Mouse (Mus musculus) limb, embryonic 11.5 days (tissue): ENCODE measurements at regions not wholly inside any gene's neighbourhood (a gene's known extent, or its start where the extent isn't known, plus 50 kb on each side); places are given as distances from the start of the nearest gene placed in this dataset.

ENCODE experiments used
- ATAC-seq: fragments of 200-750 bp; cut with Nextera tagmentation; 2 replicates; pipeline ENCODE4 v1.8.0; 2017; ENCODE audit warnings: low read depth; ENCODE audit not compliant: insufficient number of reproducible peaks, low FRiP score, low TSS enrichment
- DNase-seq: peaks from one replicate; pipeline ENCODE4 v3.0.0-alpha.2; 2015; ENCODE audit warnings: low spot score
- H3K27ac ChIP-seq: fragments of 300-500 bp; sonication (generic); replicated peaks from 2 replicates; pipeline ENCODE4 v1.5.1; 2014; ENCODE audit warnings: low read depth, mild to moderate bottlenecking, low read length
- H3K27me3 ChIP-seq: fragments of 300-500 bp; sonication (generic); 2 replicates; pipeline ENCODE4 v1.6.1; 2014; ENCODE audit warnings: mild to moderate bottlenecking, low read length, mixed read lengths; ENCODE audit not compliant: control insufficient read depth, insufficient read depth
- H3K36me3 ChIP-seq: fragments of 300-500 bp; sonication (generic); 2 replicates; pipeline ENCODE4 v1.6.1; 2014; ENCODE audit warnings: mild to moderate bottlenecking, low read length, moderate library complexity, mixed read lengths; ENCODE audit not compliant: control insufficient read depth, insufficient read depth
- H3K4me1 ChIP-seq: fragments of 300-500 bp; sonication (generic); 2 replicates; pipeline ENCODE4 v1.6.1; 2014; ENCODE audit warnings: low read length, mixed read lengths; ENCODE audit not compliant: control insufficient read depth, insufficient read depth
- H3K4me2 ChIP-seq: fragments of 300-500 bp; sonication (generic); 2 replicates; pipeline ENCODE4 v1.6.1; 2014; ENCODE audit warnings: low read depth, mild to moderate bottlenecking, moderate library complexity; ENCODE audit not compliant: severe bottlenecking
- H3K4me3 ChIP-seq: fragments of 300-500 bp; sonication (generic); 2 replicates; pipeline ENCODE4 v1.5.1; 2014; ENCODE audit warnings: low read depth, low read length
- H3K9ac ChIP-seq: fragments of 300-500 bp; sonication (generic); 2 replicates; pipeline ENCODE4 v1.6.1; 2014; ENCODE audit warnings: mild to moderate bottlenecking, low read length
- H3K9me3 ChIP-seq: fragments of 300-500 bp; sonication (generic); 2 replicates; pipeline ENCODE4 v1.6.1; 2016; ENCODE audit warnings: low read length; ENCODE audit not compliant: control insufficient read depth
- WGBS: fragments of 180-500 bp; shearing (Covaris S2); extraction: QIAGEN DNeasy Blood & Tissue Kit; methylation state at CpG from one replicate; pipeline ENCODE4 v1.1.7; 2014; 5-methylcytosine and 5-hydroxymethylcytosine counted together

GRCm38 (mm10) chr10:37625972-37626757, 487.4 kb upstream of the Marcks start:
- Histone ChIP-seq H3K4me1 (no peaks in the 10 kb centered on the region), H3K36me3 (no peaks in the 10 kb centered on the region), H3K27me3 (no peaks in the 10 kb centered on the region), H3K4me3 (no peak overlapping the region), H3K9me3 (no peaks in the 10 kb centered on the region), H3K27ac (no peak overlapping the region), H3K9ac (no peak overlapping the region), H3K4me2 (no peak overlapping the region)
- WGBS = 9% methylated on average over 1 of the region's 1 CpGs
- no peak for ATAC-seq
- DNase-seq = no peak

GRCm38 (mm10) chr10:37623041-37623440, 484.3 kb upstream of the Marcks start:
- no peak for ATAC-seq
- Histone ChIP-seq H3K36me3 (no peaks in the 10 kb centered on the region), H3K9me3 (no peaks in the 10 kb centered on the region), H3K4me2 (no peak overlapping the region), H3K4me1 (no peaks in the 10 kb centered on the region), H3K27ac (no peak overlapping the region), H3K27me3 (no peaks in the 10 kb centered on the region), H3K4me3 (no peak overlapping the region), H3K9ac (no peak overlapping the region)
- no peak for DNase-seq

- no peak overlapping the region for H3K27ac ChIP-seq
- H3K4me3 ChIP-seq = no peak overlapping the region
- DNase-seq (no peak), ATAC-seq (no peak)
- no peaks in the 10 kb centered on the region for H3K36me3 ChIP-seq
- H3K27me3 ChIP-seq = no peaks in the 10 kb centered on the region
- no peak overlapping the region for H3K4me2 ChIP-seq
- no peaks in the 10 kb centered on the region for H3K9me3 ChIP-seq
- 63% methylated on average over 1 of the region's 1 CpGs for WGBS
- peaks cover 6% of the 10 kb centered on the region for H3K4me1 ChIP-seq
- H3K9ac ChIP-seq = no peak overlapping the region
Measured at GRCm38 (mm10) chr10:37618606-37619005, 479.9 kb upstream of the Marcks start.

- Histone ChIP-seq H3K36me3 (no peaks in the 10 kb centered on the region), H3K9ac (no peak overlapping the region), H3K27ac (no peak overlapping the region), H3K4me2 (no peak overlapping the region), H3K9me3 (no peaks in the 10 kb centered on the region), H3K4me1 (peaks cover 6% of the 10 kb centered on the region), H3K27me3 (no peaks in the 10 kb centered on the region), H3K4me3 (no peak overlapping the region)
- ATAC-seq (no peak), DNase-seq (no peak)
- WGBS = 81% methylated on average over 7 of the region's 7 CpGs
Measured at GRCm38 (mm10) chr10:37617708-37618300, 479.1 kb upstream of the Marcks start.

GRCm38 (mm10) chr10:37615926-37616691, 477.4 kb upstream of the Marcks start:
- Histone ChIP-seq H3K27me3 (no peaks in the 10 kb centered on the region), H3K9ac (no peak overlapping the region), H3K27ac (peak overlapping the region; percentile 22; the same call in 1 of the 2 replicates), H3K36me3 (no peaks in the 10 kb centered on the region), H3K4me2 (no peak overlapping the region), H3K4me1 (peaks cover 6% of the 10 kb centered on the region), H3K4me3 (no peak overlapping the region), H3K9me3 (no peaks in the 10 kb centered on the region)
- no peak for ATAC-seq
- WGBS = 70% methylated on average over 4 of the region's 4 CpGs
- DNase-seq = no peak

- Histone ChIP-seq H3K4me2 (no peak overlapping the region), H3K4me3 (no peak overlapping the region), H3K9ac (no peak overlapping the region), H3K27ac (no peak overlapping the region), H3K27me3 (no peaks in the 10 kb centered on the region), H3K36me3 (no peaks in the 10 kb centered on the region), H3K4me1 (peaks cover 6% of the 10 kb centered on the region), H3K9me3 (no peaks in the 10 kb centered on the region)
- no peak for DNase-seq
- ATAC-seq = no peak
- 82% methylated on average over 1 of the region's 1 CpGs for WGBS
Measured at GRCm38 (mm10) chr10:37613936-37614335, 475.2 kb upstream of the Marcks start.

- H3K27me3 ChIP-seq = no peaks in the 10 kb centered on the region
- no peak for DNase-seq
- no peak overlapping the region for H3K4me2 ChIP-seq
- ATAC-seq = no peak
- no peaks in the 10 kb centered on the region for H3K36me3 ChIP-seq
- no peak overlapping the region for H3K4me3 ChIP-seq
- WGBS = 21% methylated on average over 1 of the region's 1 CpGs
- no peaks in the 10 kb centered on the region for H3K4me1 ChIP-seq
- peak overlapping the region; percentile 49; the same call in 1 of the 2 replicates for H3K27ac ChIP-seq
- H3K9me3 ChIP-seq = no peaks in the 10 kb centered on the region
- no peak overlapping the region for H3K9ac ChIP-seq
Measured at GRCm38 (mm10) chr10:37603529-37603928, 464.8 kb upstream of the Marcks start.

- DNase-seq (no peak), ATAC-seq (no peak)
- no peaks in the 10 kb centered on the region for H3K9me3 ChIP-seq
- H3K27ac ChIP-seq = no peak overlapping the region
- no peaks in the 10 kb centered on the region for H3K36me3 ChIP-seq
- no peaks in the 10 kb centered on the region for H3K27me3 ChIP-seq
- H3K9ac ChIP-seq = no peak overlapping the region
- 64% methylated on average over 2 of the region's 2 CpGs for WGBS
- H3K4me1 ChIP-seq = no peaks in the 10 kb centered on the region
- H3K4me3 ChIP-seq = no peak overlapping the region
- no peak overlapping the region for H3K4me2 ChIP-seq
Measured at GRCm38 (mm10) chr10:37602936-37603335, 464.2 kb upstream of the Marcks start.
